Mouse (Mus musculus): ENCODE measurements at regions not wholly inside any gene's neighbourhood (a gene's known extent, or its start where the extent isn't known, plus 50 kb on each side); places are given as distances from the start of the nearest gene placed in this dataset.

DNA sequence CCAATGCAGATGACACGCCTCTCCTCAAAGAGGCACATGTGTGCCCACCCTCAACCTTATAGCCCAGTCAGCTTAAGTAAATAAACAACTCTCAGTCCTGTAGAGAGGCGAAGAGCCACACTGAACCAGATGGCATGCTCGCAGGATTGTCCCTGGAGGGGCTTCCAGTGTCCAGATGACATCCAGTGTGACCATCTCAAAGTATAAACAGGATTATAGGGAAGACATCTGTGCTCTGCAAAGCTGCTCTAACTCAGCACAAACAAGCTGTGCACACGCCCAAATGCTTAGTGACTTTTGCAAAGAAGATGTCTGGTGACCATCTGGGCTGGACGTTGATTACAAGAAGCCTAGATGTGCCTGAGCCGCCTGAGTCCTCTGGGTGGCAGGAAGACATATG, 58.8 kb upstream of the Sdk1 start:
- H3K4me1 ChIP-seq (ENCODE audit: control insufficient read depth in 2 of 2, insufficient read depth in 2 of 2, low read length in 2 of 2, poor library complexity in 1 of 2), result no peaks in the 10 kb centered on the region
- H3K9ac ChIP-seq (ENCODE audit: insufficient read depth, low read depth, low read length, poor library complexity, severe bottlenecking), result no peak overlapping the region
- no peak overlapping the region for H3K4me3 ChIP-seq (ENCODE audit: insufficient read depth in 1 of 2, low read depth in 1 of 2, low read length in 2 of 2, poor library complexity in 1 of 2, severe bottlenecking in 1 of 2)
- in situ Hi-C loops (cut with MboI; ENCODE audit: low sequenced_read_pairs in 2 of 2, unreplicated experiment in 2 of 2), result no loop called here
- H3K27ac ChIP-seq (ENCODE audit: insufficient read depth, low read depth, low read length, poor library complexity, severe bottlenecking), result no peak overlapping the region
- no peaks in the 10 kb centered on the region for H3K9me3 ChIP-seq (ENCODE audit: control insufficient read depth, insufficient read depth, low read depth, low read length)
- DNase-seq (ENCODE audit: low read depth, low spot score), result no peak
- H3K36me3 ChIP-seq (ENCODE audit: control insufficient read depth, insufficient read depth, low read length, poor library complexity, severe bottlenecking), result no peaks in the 10 kb centered on the region
- no peak for TF ChIP-seq CHD2 (IDR thresholded peaks at IDR 0.05; ENCODE audit: low read depth, low read length)
- TF ChIP-seq HCFC1 (IDR thresholded peaks at IDR 0.05; ENCODE audit: borderline replicate concordance, insufficient read depth, low read length), result no peak
- TF ChIP-seq ZC3H11A (IDR thresholded peaks at IDR 0.05; ENCODE audit: borderline replicate concordance, low read depth, low read length), result no peak
- no peak for TF ChIP-seq ZNF384 (IDR thresholded peaks at IDR 0.05; ENCODE audit: low read depth, low read length)
- TF ChIP-seq MAFK (IDR thresholded peaks at IDR 0.05; ENCODE audit: insufficient read depth, low read depth, low read length), result no peak

GRCm38 (mm10) chr5:141189033-141189432, 52.3 kb upstream of the Sdk1 start:
- Histone ChIP-seq H3K27ac (ENCODE audit: insufficient read depth, low read depth, low read length, poor library complexity, severe bottlenecking) (no peak overlapping the region), H3K9ac (ENCODE audit: insufficient read depth, low read depth, low read length, poor library complexity, severe bottlenecking) (no peak overlapping the region), H3K4me3 (ENCODE audit: insufficient read depth in 1 of 2, low read depth in 1 of 2, low read length in 2 of 2, poor library complexity in 1 of 2, severe bottlenecking in 1 of 2) (no peak overlapping the region), H3K36me3 (ENCODE audit: control insufficient read depth, insufficient read depth, low read length, poor library complexity, severe bottlenecking) (no peaks in the 10 kb centered on the region), H3K9me3 (ENCODE audit: control insufficient read depth, insufficient read depth, low read depth, low read length) (no peaks in the 10 kb centered on the region), H3K4me1 (ENCODE audit: control insufficient read depth in 2 of 2, insufficient read depth in 2 of 2, low read length in 2 of 2, poor library complexity in 1 of 2) (no peaks in the 10 kb centered on the region)
- in situ Hi-C loops (cut with MboI; ENCODE audit: low sequenced_read_pairs in 2 of 2, unreplicated experiment in 2 of 2), result no loop called here
- no peak for DNase-seq (ENCODE audit: low read depth, low spot score)
- no peak for TF ChIP-seq MAFK (IDR thresholded peaks at IDR 0.05; ENCODE audit: insufficient read depth, low read depth, low read length)
- no peak for TF ChIP-seq HCFC1 (IDR thresholded peaks at IDR 0.05; ENCODE audit: borderline replicate concordance, insufficient read depth, low read length)
- no peak for TF ChIP-seq ZNF384 (IDR thresholded peaks at IDR 0.05; ENCODE audit: low read depth, low read length)
- no peak for TF ChIP-seq CHD2 (IDR thresholded peaks at IDR 0.05; ENCODE audit: low read depth, low read length)
- TF ChIP-seq ZC3H11A (IDR thresholded peaks at IDR 0.05; ENCODE audit: borderline replicate concordance, low read depth, low read length), result no peak

Measured in ES-E14 (cell line).